Mouse (Mus musculus) lung, embryonic 16.5 days (tissue): ENCODE data around the gene Hbb-y. TPM values are rescaled to one million over a fixed set of nuclear protein-coding genes. Genes with fewer than 3 reads are reported as not detected.

Source experiments
- ATAC-seq: fragments of 200-750 bp; cut with Nextera tagmentation; 2 replicates; pipeline ENCODE4 v1.8.0; 2017; ENCODE audit warnings: low read depth, mild to moderate bottlenecking, moderate library complexity
- H3K27ac ChIP-seq: fragments of 300-500 bp; sonication (generic); 2 replicates; pipeline ENCODE4 v1.5.1; 2014; ENCODE audit warnings: mild to moderate bottlenecking, control low read depth, low read length
- H3K27me3 ChIP-seq: fragments of 300-500 bp; sonication (generic); 2 replicates; pipeline ENCODE4 v1.6.1; 2014; ENCODE audit warnings: low read depth, low read length, mixed read lengths; ENCODE audit not compliant: control insufficient read depth, insufficient read depth
- H3K36me3 ChIP-seq: fragments of 300-500 bp; sonication (generic); 2 replicates; pipeline ENCODE4 v1.6.1; 2014; ENCODE audit warnings: low read length; ENCODE audit not compliant: control insufficient read depth, insufficient read depth
- H3K4me1 ChIP-seq: fragments of 300-500 bp; sonication (generic); replicated peaks from 2 replicates; pipeline ENCODE4 v1.6.1; 2014; ENCODE audit warnings: low read length, mixed read lengths; ENCODE audit not compliant: control insufficient read depth, insufficient read depth
- H3K4me2 ChIP-seq: fragments of 300-500 bp; sonication (generic); 2 replicates; pipeline ENCODE4 v1.6.1; 2014; ENCODE audit warnings: low read depth, low read length, control low read depth
- H3K4me3 ChIP-seq: fragments of 300-500 bp; sonication (generic); 2 replicates; pipeline ENCODE4 v1.5.1; 2014; ENCODE audit warnings: mild to moderate bottlenecking, low read length, control low read depth
- H3K9ac ChIP-seq: fragments of 300-500 bp; sonication (generic); 2 replicates; pipeline ENCODE4 v1.6.1; 2014; ENCODE audit warnings: low read length, control low read depth
- H3K9me3 ChIP-seq: fragments of 300-500 bp; sonication (generic); 2 replicates; pipeline ENCODE4 v1.6.1; 2016; ENCODE audit warnings: low read length; ENCODE audit not compliant: control insufficient read depth
- WGBS: fragments of 180-500 bp; shearing (Covaris S2); extraction: QIAGEN DNeasy Blood & Tissue Kit; methylation state at CpG from one replicate; pipeline ENCODE4 v1.1.7; 2014; 5-methylcytosine and 5-hydroxymethylcytosine counted together
- polyA plus RNA-seq: library from polyadenylated mRNA; unstranded; fragments of >200 nt; fragmentation: Nextera tagmentation; extraction: Ambion mirVana; gene quantifications from 2 replicates; pipeline ENCODE4 v1.2.1, GENCODE M21; 2015

Gene Hbb-y
- polyA plus RNA-seq, result 176 and 183 TPM in 2 replicates

DNA sequence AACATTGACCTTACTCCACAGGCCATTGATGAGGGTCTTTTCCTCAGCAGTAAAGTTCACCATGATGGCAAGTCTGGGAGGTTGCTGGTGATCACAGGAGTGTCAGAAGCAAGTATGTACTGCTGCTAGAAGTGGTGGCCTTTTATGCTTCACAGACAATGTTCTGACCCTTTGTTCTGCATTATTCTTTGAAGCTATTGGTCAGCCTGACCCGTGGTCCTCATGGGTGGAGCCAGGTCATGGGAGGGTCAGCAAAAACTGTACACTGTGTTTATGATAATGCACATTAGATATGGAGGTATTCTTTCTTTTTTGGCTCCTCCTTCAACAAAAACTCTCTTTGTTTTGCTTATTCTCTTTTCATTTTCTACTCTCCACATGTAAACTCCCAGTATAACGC, at the start of gene Hbb-y:
TSS of gene Hbb-y (minus strand) at position 127 of the 400 bp plus-strand sequence.
- Histone ChIP-seq H3K27ac (no peak within 1 kb of the TSS), H3K4me2 (no peak within 1 kb of the TSS), H3K9ac (no peak within 1 kb of the TSS), H3K4me3 (no peak within 1 kb of the TSS), H3K4me1 (no peaks in the 10 kb centered on the region), H3K9me3 (no peaks in the 10 kb centered on the region), H3K36me3 (no peaks in the 10 kb centered on the region), H3K27me3 (no peaks in the 10 kb centered on the region)
- no peak for ATAC-seq
- WGBS, result 53% methylated on average over 2 of the region's 2 CpGs

DNA sequence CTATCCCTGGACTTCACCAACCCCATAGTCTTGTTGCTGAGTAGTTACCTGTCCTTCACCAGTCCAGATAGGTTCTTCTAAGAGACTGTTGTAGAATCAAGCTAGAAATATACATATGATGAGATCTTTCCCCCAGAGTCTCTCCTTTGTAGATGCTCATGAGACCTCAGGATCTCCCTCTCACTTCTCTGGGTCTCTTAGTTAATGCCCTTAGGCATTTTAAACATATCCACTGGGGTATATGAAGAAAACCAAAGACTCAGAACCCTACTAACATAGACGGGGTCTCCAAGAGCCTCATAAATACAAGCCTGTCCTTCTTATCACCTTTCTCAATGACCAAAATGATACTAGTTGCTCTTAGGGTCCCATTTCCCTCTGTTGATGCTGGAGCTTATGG, 41.4 kb upstream of the Hbb-y start, which contains the start of gene Olfr64:
TSS of gene Olfr64 (minus strand) at position 101 of the 400 bp plus-strand sequence.
- 69% methylated on average over 1 of the region's 1 CpGs for WGBS
- Histone ChIP-seq H3K27me3 (no peaks in the 10 kb centered on the region), H3K4me1 (no peaks in the 10 kb centered on the region), H3K4me2 (no peak within 1 kb of the TSS), H3K27ac (no peak within 1 kb of the TSS), H3K36me3 (no peaks in the 10 kb centered on the region), H3K4me3 (no peak within 1 kb of the TSS), H3K9me3 (no peaks in the 10 kb centered on the region), H3K9ac (no peak within 1 kb of the TSS)
- ATAC-seq, result no peak

DNA sequence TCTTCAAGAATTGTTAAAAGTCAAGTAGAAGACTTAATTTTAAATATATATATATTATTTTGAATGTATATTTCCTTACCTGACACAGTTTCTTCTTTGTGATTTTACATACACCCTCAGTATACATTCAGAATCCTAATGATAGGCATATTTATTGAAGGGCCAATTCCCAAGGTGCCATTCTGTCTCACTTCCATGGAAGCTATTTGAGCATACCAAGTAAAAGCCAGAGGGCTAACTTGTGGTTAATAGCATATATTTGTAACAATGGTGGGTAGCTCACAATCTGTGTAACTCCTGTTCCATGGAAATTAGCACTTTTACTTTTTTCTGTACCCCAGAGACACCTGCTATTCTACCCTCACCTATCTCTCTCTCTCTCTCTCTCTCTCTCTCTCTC, 33.1 kb upstream of the Hbb-y start, which contains the start of gene Olfr66:
TSS of gene Olfr66 (minus strand) at position 101 of the 400 bp plus-strand sequence.
- Histone ChIP-seq H3K9me3 (no peaks in the 10 kb centered on the region), H3K27me3 (no peaks in the 10 kb centered on the region), H3K4me2 (no peak within 1 kb of the TSS), H3K27ac (no peak within 1 kb of the TSS), H3K36me3 (no peaks in the 10 kb centered on the region), H3K9ac (no peak within 1 kb of the TSS), H3K4me3 (no peak within 1 kb of the TSS), H3K4me1 (no peaks in the 10 kb centered on the region)
- ATAC-seq, result no peak

DNA sequence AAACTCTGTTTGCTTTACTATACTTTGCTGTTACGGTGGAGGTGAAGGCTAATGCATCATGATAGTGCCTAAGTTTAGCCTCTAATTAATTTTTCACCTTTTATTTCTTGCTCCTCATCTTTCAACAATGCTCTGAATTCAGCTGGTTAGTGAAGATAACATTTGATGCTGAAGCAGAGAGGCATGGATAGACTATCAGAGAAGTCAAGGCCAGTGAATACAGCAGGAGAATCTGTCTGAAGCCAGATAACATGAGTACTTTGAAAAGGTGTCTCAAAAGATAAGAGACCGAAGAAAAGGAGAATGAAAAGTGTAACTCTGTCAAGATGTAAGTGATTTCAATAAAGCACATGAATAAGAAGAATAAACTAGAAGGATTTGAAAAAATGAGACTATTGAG, 24.1 kb upstream of the Hbb-y start:
- WGBS, result 62% methylated on average over 2 of the region's 2 CpGs

DNA sequence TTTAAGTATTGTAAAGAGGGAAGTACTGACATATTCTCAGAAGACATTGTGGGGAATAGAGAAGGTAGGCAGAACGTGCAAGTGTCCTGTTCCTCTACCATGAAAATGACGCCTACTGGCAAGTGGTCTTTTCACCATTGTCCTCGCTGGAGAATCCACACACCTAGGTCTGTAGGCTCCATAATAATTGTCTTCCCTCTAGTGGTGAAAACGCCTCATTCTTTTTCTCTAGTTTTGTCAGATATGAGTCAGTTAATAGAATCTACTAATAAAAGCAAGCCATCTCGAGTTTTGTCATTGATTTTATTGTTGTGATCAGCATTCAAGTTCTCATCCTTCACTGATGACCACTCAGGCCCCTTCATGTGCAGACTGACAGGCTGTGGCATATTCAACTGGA, 21.4 kb upstream of the Hbb-y start:
- Histone ChIP-seq H3K4me2 (no peak overlapping the region), H3K4me1 (no peaks in the 10 kb centered on the region), H3K9ac (no peak overlapping the region), H3K27me3 (no peaks in the 10 kb centered on the region), H3K27ac (no peak overlapping the region), H3K4me3 (no peak overlapping the region), H3K9me3 (no peaks in the 10 kb centered on the region), H3K36me3 (no peaks in the 10 kb centered on the region)
- ATAC-seq, result no peak
- WGBS, result 37% methylated on average over 5 of the region's 5 CpGs

More for the DNA sequence above, 24.1 kb upstream of the Hbb-y start:
- H3K27me3 ChIP-seq, result no peaks in the 10 kb centered on the region
- H3K4me1 ChIP-seq, result no peaks in the 10 kb centered on the region
- H3K4me3 ChIP-seq, result no peak overlapping the region
- H3K27ac ChIP-seq, result no peak overlapping the region
- no peak for ATAC-seq
- no peak overlapping the region for H3K4me2 ChIP-seq
- H3K9ac ChIP-seq, result no peak overlapping the region
- no peaks in the 10 kb centered on the region for H3K36me3 ChIP-seq
- no peaks in the 10 kb centered on the region for H3K9me3 ChIP-seq

DNA sequence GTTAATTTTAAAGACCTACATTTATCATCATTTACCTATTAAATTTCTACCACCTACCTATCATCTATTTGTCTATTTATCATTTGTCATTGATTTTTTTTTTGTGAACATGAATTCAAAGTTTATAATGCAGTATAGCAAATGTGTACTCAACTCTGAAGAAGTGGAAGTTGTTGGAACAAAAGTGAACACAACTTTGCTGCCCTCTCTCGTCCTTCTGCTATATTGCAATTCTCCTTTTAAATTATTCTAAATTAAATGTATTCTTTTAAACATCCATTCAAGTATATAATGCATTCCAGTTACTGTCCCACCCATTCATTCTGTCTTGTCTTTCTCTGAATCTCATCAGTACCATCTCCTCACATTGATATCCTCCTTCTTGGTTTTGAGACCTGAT, 20.0 kb upstream of the Hbb-y start:
- WGBS, result 3% methylated on average over 1 of the region's 1 CpGs

DNA sequence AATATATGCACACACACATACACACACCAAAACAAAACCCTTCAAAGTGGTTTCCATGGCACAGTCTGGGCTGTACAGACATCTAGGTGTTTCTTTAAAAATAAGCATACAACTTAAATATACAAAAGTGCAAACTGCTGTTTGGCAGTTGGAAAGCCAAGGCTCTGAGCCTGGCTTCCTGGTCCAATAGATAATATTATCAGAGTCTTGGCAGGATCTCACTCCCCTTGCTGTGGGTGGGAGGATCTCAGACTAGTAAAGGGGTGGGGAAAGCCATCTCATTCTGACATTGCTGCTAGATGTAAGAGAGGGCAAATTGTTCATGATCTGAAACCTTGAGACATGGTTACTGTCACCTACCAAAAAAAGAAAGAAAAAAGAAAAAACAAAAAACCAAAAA, 17.7 kb upstream of the Hbb-y start:
- Histone ChIP-seq H3K4me2 (no peak overlapping the region), H3K27ac (no peak overlapping the region), H3K36me3 (no peaks in the 10 kb centered on the region), H3K4me3 (no peak overlapping the region), H3K27me3 (no peaks in the 10 kb centered on the region), H3K4me1 (no peaks in the 10 kb centered on the region), H3K9ac (no peak overlapping the region), H3K9me3 (no peaks in the 10 kb centered on the region)
- ATAC-seq, result no peak

More for the DNA sequence above, 20.0 kb upstream of the Hbb-y start:
- H3K4me3 ChIP-seq, result no peak overlapping the region
- no peaks in the 10 kb centered on the region for H3K9me3 ChIP-seq
- no peaks in the 10 kb centered on the region for H3K27me3 ChIP-seq
- ATAC-seq, result no peak
- H3K4me1 ChIP-seq, result no peaks in the 10 kb centered on the region
- H3K27ac ChIP-seq, result no peak overlapping the region
- H3K9ac ChIP-seq, result no peak overlapping the region
- H3K36me3 ChIP-seq, result no peaks in the 10 kb centered on the region
- no peak overlapping the region for H3K4me2 ChIP-seq

DNA sequence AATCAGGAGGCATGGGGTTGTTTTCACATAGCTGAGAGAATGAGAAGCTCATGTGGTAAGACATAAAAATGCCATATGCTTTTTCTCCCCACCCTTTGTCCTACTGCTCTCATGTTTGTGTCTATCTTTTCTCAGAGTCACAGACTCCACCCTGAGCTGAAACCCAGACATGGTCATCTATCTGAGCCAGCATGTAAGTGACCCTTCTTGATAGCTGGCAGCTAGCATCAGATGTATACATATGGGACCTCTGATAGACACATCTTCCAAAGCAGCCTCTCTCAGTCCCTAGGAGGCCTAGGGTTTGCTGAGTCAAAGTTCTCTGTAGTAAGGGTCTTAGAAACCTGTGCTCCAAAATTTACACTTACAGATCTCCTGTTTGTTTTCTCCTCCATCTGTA, 12.7 kb upstream of the Hbb-y start:
- H3K4me2 ChIP-seq, result no peak overlapping the region
- H3K4me3 ChIP-seq, result no peak overlapping the region
- H3K27me3 ChIP-seq, result no peaks in the 10 kb centered on the region
- no peak for ATAC-seq
- no peaks in the 10 kb centered on the region for H3K9me3 ChIP-seq
- H3K27ac ChIP-seq, result no peak overlapping the region
- no peaks in the 10 kb centered on the region for H3K36me3 ChIP-seq
- H3K9ac ChIP-seq, result no peak overlapping the region
- no peaks in the 10 kb centered on the region for H3K4me1 ChIP-seq

DNA sequence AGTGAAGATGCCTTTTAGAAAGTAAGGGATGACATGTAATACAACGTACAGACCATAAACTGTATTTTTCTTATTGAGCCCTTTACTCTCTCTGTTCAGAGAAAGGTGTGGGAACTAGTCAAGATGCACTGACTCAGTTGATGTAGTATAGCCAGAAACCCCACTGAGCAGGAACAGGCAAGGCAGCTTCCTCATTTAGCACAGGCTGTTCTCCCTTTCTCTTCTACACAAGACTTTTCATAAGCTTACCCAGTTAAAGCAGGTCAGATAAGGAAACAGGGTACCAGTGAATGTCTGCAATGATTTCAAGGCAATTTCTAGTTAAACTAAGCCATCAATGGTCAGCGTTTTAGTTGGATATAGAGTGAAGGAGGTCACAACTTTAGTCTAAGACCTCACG, 8.5 kb upstream of the Hbb-y start:
- Histone ChIP-seq H3K9ac (no peak overlapping the region), H3K4me1 (no peaks in the 10 kb centered on the region), H3K27ac (no peak overlapping the region), H3K9me3 (no peaks in the 10 kb centered on the region), H3K4me2 (no peak overlapping the region), H3K4me3 (no peak overlapping the region), H3K36me3 (no peaks in the 10 kb centered on the region), H3K27me3 (no peaks in the 10 kb centered on the region)
- WGBS, result 64% methylated on average over 3 of the region's 3 CpGs
- ATAC-seq, result no peak

DNA sequence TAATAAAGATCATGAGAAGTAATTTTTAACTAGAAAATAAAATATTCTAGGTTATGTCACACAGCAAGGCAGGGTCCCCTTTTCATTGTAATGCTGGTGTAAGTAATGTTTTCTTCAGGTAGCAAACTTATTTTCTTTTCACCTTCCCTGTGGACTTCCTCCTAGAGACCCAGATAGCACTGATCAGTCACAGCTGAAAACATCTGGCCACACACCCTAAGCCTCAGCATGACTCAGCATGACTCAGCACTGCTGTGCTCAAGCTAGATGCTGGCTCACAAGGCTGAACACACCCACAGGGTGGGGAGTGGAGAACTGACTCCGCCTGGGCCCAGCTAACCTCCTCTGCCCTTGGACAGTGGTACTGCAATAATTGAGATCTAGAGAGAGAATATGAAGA, 7.8 kb upstream of the Hbb-y start:
- Histone ChIP-seq H3K4me3 (no peak overlapping the region), H3K9me3 (no peaks in the 10 kb centered on the region), H3K4me1 (no peaks in the 10 kb centered on the region), H3K36me3 (no peaks in the 10 kb centered on the region), H3K27me3 (no peaks in the 10 kb centered on the region), H3K4me2 (no peak overlapping the region), H3K9ac (no peak overlapping the region), H3K27ac (no peak overlapping the region)
- ATAC-seq, result no peak
- WGBS, result 36% methylated on average over 1 of the region's 1 CpGs
